Mouse (Mus musculus) embryonic facial prominence, embryonic 14.5 days (tissue): Measurements from ENCODE around the gene Cbarp. TPM values are rescaled to one million over a fixed set of nuclear protein-coding genes. Genes with fewer than 3 reads are reported as not detected.

Experiments used
- ATAC-seq: fragments of 200-750 bp; cut with Nextera tagmentation; 2 replicates; pipeline ENCODE4 v1.8.0; 2017; ENCODE audit warnings: low read depth, moderate number of reproducible peaks, moderate TSS enrichment
- DNase-seq: peaks from one replicate; pipeline ENCODE4 v3.0.0-alpha.2; 2015; ENCODE audit warnings: low spot score
- H3K27ac ChIP-seq: fragments of 300-500 bp; sonication (generic); replicated peaks from 2 replicates; pipeline ENCODE4 v1.5.1; 2014; ENCODE audit warnings: low read depth, mild to moderate bottlenecking, low read length, moderate library complexity
- H3K27me3 ChIP-seq: fragments of 300-500 bp; sonication (generic); replicated peaks from 2 replicates; pipeline ENCODE4 v1.6.1; 2014; ENCODE audit warnings: low read length; ENCODE audit not compliant: control insufficient read depth, insufficient read depth
- H3K36me3 ChIP-seq: fragments of 300-500 bp; sonication (generic); 2 replicates; pipeline ENCODE4 v1.6.1; 2014; ENCODE audit warnings: low read length, mixed read lengths; ENCODE audit not compliant: control insufficient read depth, insufficient read depth
- H3K4me1 ChIP-seq: fragments of 300-500 bp; sonication (generic); 2 replicates; pipeline ENCODE4 v1.6.1; 2014; ENCODE audit warnings: antibody characterized with exemption, low read length; ENCODE audit not compliant: control insufficient read depth, insufficient read depth
- H3K4me2 ChIP-seq: fragments of 300-500 bp; sonication (generic); 2 replicates; pipeline ENCODE4 v1.6.1; 2014; ENCODE audit warnings: low read depth, mild to moderate bottlenecking, low read length, moderate library complexity, mixed read lengths
- H3K4me3 ChIP-seq: fragments of 300-500 bp; sonication (generic); 2 replicates; pipeline ENCODE4 v1.5.1; 2014; ENCODE audit warnings: low read depth, mild to moderate bottlenecking, low read length
- H3K9ac ChIP-seq: fragments of 300-500 bp; sonication (generic); 2 replicates; pipeline ENCODE4 v1.6.1; 2014; ENCODE audit warnings: low read depth, mild to moderate bottlenecking, low read length, moderate library complexity, mixed read lengths
- H3K9me3 ChIP-seq: fragments of 300-500 bp; sonication (generic); 2 replicates; pipeline ENCODE4 v1.6.1; 2016; ENCODE audit warnings: low read length; ENCODE audit not compliant: control insufficient read depth
- WGBS: fragments of 180-500 bp; shearing (Covaris S2); extraction: QIAGEN DNeasy Blood & Tissue Kit; methylation state at CpG from one replicate; pipeline ENCODE4 v1.1.7; 2014; 5-methylcytosine and 5-hydroxymethylcytosine counted together
- polyA plus RNA-seq: library from polyadenylated mRNA; unstranded; fragments of >200 nt; fragmentation: Nextera tagmentation; extraction: Ambion mirVana; gene quantifications from 2 replicates; pipeline ENCODE4 v1.2.1, GENCODE M21; 2014

Gene Cbarp
- polyA plus RNA-seq, 1 experiment from 2014 or later, result 7.3 TPM

DNA sequence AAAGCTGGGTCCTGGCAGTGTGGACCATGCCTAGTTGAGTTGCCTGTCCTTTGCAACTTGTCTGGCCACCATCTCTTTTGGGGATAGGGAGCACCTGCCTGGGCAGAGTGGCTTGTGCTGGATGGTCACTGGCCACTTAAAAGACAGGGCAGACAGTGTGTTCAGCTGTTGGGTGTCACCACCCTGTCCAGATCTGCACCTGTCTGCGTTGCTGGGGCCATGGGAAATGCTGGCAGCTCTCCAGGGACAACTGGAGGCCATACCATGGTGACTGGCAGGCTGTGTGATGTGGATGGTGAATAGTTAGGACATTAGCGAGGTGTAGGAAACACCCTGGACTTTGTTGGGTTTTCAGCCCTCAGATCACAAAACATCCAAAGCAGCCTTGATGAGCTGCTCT is 20.5 kb downstream of the Cbarp start:
- H3K27me3 ChIP-seq, result no peaks in the 10 kb centered on the region
- H3K27ac ChIP-seq, result no peak overlapping the region
- DNase-seq, result no peak
- peaks cover 54% of the 10 kb centered on the region for H3K36me3 ChIP-seq
- H3K9ac ChIP-seq, result no peak overlapping the region
- WGBS, result 79% methylated on average over 2 of the region's 2 CpGs
- no peak overlapping the region for H3K4me2 ChIP-seq
- H3K4me3 ChIP-seq, result no peak overlapping the region
- H3K4me1 ChIP-seq, result peaks cover 15% of the 10 kb centered on the region
- no peaks in the 10 kb centered on the region for H3K9me3 ChIP-seq
- no peak for ATAC-seq

DNA sequence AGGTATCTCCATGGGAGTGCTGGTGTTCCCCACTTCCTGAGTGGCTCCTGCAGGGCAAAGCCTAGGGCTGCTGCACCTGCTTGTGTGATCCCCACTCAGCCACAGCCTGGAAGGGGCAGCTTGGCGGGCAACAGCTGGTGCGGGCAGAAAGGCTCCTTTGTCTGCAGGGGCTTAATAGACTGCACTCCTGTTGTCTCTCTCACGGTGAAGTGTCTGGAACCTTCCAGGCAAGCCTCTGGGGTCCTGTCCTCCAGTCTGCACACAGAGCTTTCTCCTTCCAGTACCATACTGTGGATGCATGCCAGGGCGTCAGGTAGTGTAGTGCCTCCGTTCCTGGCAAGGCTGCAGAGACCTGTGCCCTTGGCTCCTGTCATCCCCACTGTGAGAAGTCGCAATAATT is 22.1 kb downstream of the Cbarp start:
- Histone ChIP-seq H3K4me3 (peak overlapping the region; percentile 99), H3K4me1 (peaks cover 15% of the 10 kb centered on the region), H3K27ac (peak overlapping the region; percentile 28; the same call in 1 of the 2 replicates), H3K9me3 (no peaks in the 10 kb centered on the region), H3K36me3 (peaks cover 38% of the 10 kb centered on the region), H3K9ac (peak overlapping the region; percentile 95), H3K27me3 (no peaks in the 10 kb centered on the region), H3K4me2 (peak overlapping the region; percentile 90)
- DNase-seq (no peak), ATAC-seq (no peak)
- WGBS, result 60% methylated on average over 6 of the region's 6 CpGs

DNA sequence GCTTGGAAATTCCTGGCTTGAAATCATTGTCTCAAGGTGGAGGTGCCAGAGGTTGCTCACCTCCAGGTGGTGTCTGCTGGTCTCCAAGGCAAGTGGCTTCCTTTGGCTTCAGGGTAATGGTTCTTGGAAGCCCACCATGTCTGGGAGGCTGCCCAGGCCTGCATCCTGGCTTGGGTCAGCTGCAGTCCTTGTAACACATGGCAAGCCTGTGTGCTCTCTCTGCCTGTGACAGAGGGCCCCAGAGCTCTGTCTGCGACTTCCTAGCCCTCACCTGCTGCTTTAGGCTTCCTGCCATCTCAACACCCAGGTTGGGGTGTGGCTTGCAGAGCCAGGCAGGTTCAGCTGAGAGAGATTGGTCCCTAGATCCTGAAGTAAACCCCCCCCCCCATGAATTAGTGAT is 22.9 kb downstream of the Cbarp start:
- H3K9ac ChIP-seq, result peak overlapping the region; percentile 95
- H3K4me2 ChIP-seq, result peak overlapping the region; percentile 90
- DNase-seq (no peak), ATAC-seq (no peak)
- H3K4me3 ChIP-seq, result peak overlapping the region; percentile 99
- H3K4me1 ChIP-seq, result peaks cover 15% of the 10 kb centered on the region
- H3K9me3 ChIP-seq, result no peaks in the 10 kb centered on the region
- peaks cover 37% of the 10 kb centered on the region for H3K36me3 ChIP-seq
- H3K27me3 ChIP-seq, result no peaks in the 10 kb centered on the region
- peak overlapping the region; percentile 28 for H3K27ac ChIP-seq
- WGBS, result 58% methylated on average over 1 of the region's 1 CpGs

DNA sequence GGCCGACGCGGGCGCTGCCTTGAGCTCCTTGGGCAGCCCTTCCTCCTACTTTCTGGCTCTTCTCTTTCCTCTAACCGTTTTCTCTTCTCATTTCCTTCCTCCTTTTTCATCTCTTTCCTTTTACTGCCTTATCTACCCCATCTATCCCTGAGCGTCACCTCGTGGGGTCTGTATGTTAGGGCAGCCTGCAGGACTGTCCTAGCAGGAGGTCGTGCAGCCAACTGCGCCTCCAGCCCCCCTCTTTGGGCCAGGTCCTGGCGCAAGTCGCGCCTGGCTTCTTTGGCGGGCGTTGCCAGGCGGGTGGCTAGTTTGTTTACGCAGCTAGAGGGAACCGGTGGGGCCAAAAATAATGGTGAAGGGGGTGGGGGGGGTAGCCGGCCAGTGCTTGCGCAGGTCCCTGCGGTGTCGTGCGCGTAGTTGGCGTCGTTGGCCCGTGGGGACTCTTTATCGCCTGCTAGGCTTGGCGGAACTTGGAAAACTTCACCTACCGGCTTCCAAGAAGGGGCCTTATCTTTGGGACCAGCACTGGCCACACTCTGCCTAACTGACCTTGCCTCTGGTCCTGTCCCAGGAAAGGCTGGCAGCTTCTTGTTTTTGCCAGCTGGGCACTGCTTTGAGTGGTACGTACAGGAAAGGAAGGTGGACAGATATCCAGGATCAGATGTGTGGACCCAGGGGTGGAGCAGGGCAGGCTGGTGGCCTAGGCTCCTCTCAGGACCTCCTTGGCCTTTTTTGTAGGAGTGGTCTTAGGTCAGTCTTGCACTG is 23.5 kb downstream of the Cbarp start:
- H3K4me2 ChIP-seq, result peak overlapping the region; percentile 90
- peaks cover 35% of the 10 kb centered on the region for H3K36me3 ChIP-seq
- no peaks in the 10 kb centered on the region for H3K9me3 ChIP-seq
- ATAC-seq, result no peak
- no peaks in the 10 kb centered on the region for H3K27me3 ChIP-seq
- 2% methylated on average over 27 of the region's 30 CpGs for WGBS
- H3K4me3 ChIP-seq, result peak overlapping the region; percentile 99
- peak overlapping the region; percentile 28; the same call in 1 of the 2 replicates for H3K27ac ChIP-seq
- no peak for DNase-seq
- peak overlapping the region; percentile 95 for H3K9ac ChIP-seq
- H3K4me1 ChIP-seq, result peaks cover 15% of the 10 kb centered on the region

DNA sequence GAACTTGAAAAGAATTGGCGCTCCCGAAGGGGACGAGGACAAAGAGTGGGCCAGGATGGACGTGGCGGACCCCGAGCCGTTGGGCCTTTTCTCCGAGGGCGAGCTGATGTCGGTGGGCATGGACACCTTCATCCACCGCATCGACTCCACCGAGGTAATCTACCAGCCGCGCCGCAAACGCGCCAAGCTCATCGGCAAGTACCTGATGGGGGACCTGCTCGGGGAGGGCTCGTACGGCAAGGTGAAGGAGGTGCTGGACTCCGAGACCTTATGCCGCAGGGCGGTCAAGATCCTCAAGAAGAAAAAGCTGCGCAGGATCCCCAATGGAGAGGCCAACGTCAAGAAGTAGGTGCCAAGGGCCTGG is 24.1 kb downstream of the Cbarp start:
- H3K27me3 ChIP-seq, result no peaks in the 10 kb centered on the region
- peaks cover 15% of the 10 kb centered on the region for H3K4me1 ChIP-seq
- ATAC-seq (no peak), DNase-seq (no peak)
- peak overlapping the region; percentile 90 for H3K4me2 ChIP-seq
- peaks cover 30% of the 10 kb centered on the region for H3K36me3 ChIP-seq
- peak overlapping the region; percentile 99 for H3K4me3 ChIP-seq
- peak overlapping the region; percentile 95 for H3K9ac ChIP-seq
- no peaks in the 10 kb centered on the region for H3K9me3 ChIP-seq
- no peak overlapping the region for H3K27ac ChIP-seq
- under 1% methylated on average over 26 of the region's 27 CpGs for WGBS

DNA sequence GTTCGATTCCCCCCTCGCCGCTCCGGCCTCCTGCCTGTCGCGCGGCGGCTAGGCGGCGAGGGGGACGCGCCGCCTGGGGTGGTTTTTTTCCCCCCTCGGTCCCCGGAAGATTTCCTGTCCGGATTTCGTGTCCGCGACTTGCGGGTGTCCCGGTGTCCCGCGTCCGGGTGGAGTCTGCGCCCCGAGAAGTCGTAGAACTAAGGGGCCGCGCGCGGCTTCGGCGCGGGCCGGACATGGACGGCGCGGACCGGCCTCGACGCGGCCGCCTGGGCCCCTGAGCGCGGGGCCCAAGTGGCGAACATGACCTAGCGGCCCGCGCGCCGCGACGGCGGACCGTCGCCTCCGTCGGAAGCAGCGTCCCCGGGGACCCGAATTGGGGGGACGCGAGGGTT is 24.7 kb downstream of the Cbarp start:
- peaks cover 15% of the 10 kb centered on the region for H3K4me1 ChIP-seq
- 0% methylated on average over 46 of the region's 63 CpGs for WGBS
- DNase-seq (no peak), ATAC-seq (no peak)
- H3K4me3 ChIP-seq, result peak overlapping the region; percentile 99
- no peaks in the 10 kb centered on the region for H3K9me3 ChIP-seq
- H3K4me2 ChIP-seq, result peak overlapping the region; percentile 90
- H3K9ac ChIP-seq, result peak overlapping the region; percentile 95
- no peaks in the 10 kb centered on the region for H3K27me3 ChIP-seq
- H3K27ac ChIP-seq, result peak overlapping the region; percentile 84
- H3K36me3 ChIP-seq, result peaks cover 24% of the 10 kb centered on the region; the same call in 1 of the 2 replicates

DNA sequence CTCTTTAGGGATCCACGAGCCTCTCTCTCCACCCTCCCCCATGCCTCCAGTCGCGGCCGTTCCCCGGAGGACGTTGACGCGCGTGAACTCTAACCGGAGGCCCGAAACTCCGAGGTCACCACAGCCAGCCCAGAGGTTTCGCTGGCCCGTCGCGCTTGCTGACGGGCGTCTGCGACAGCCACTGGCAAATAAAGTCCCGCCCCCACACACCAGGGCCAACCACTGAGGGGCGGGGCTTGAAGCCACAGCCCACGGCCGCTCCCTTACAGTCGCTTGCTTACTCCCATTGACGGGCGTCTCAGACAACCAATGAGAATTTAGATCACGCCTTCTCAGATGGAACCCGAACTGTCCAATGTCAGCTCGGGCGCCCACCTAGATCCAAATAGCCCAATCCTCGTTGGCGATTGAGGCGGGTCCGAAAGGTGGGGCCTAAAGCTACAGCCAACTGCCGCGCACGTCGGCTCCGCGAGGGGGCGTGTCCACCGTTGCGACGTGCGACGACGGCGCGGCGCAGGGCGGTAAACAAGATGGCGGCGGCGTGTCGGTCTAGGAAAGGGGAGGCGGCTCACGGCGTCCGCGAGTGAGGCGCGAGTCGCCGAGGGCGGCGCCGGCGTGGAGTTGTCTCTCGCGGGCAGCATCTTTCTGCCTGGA is 25.2 kb downstream of the Cbarp start, which contains the start of gene Stk11:
TSS of gene Stk11 (plus strand) at position 514 of the 654 bp plus-strand sequence.
- 1% methylated on average over 49 of the region's 70 CpGs for WGBS
- peak within 1 kb of the TSS; percentile 84 for H3K27ac ChIP-seq
- H3K27me3 ChIP-seq, result no peaks in the 10 kb centered on the region
- H3K9me3 ChIP-seq, result no peaks in the 10 kb centered on the region
- peak within 1 kb of the TSS; percentile 99 for H3K4me3 ChIP-seq
- peak within 1 kb of the TSS; percentile 90 for H3K4me2 ChIP-seq
- peak within 1 kb of the TSS; percentile 95 for H3K9ac ChIP-seq
- peaks cover 15% of the 10 kb centered on the region for H3K4me1 ChIP-seq
- peak; percentile 98 for ATAC-seq
- DNase-seq, result peak; percentile 100
- H3K36me3 ChIP-seq, result peaks cover 19% of the 10 kb centered on the region; the same call in 1 of the 2 replicates

DNA sequence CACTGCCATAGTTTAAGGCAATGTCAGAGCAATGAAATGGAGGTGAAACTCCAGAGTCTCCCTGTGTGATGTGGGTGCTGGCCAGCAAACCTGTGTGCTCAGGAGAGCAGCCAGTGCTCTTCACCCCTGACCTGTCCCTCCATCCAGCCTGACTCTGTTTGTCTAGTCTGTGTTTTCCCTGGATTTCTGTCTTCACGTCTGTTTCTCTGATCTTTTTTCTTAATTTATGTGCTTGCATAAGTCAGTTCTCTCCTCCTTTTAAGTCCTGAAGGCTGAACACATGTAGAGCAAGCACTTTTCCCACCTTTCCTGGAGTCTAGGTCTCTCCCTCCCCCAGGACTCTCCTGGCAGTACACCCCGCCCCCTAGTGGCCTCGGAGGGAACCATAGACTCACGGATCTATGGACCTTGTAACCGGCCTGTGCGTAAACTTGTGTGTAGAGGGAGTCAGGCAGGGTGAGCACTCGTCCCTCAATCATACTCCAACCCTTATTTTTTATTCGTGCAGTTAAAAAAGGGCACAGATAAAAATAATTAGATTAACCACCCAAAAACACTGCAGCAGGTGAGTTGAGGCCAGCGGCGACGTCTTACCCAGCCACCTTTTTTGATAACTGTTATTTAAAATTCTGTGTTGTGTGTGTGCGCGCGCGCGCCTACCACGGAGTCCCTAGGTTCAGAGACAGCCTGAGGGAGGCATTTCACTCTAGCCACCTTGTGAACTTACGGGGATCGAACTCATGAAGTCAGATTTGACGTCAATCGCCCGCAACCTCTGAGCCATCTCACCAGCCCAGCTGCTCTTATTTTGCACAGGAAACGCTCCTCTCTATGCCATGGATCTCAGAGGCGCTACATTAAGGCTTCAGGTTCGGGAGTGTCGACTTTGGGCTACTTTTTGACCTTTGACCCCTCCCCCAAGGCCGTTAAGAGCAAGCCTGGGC is 26.0 kb downstream of the Cbarp start:
- 4% methylated on average over 27 of the region's 27 CpGs for WGBS
- H3K36me3 ChIP-seq, result peaks cover 12% of the 10 kb centered on the region; the same call in 1 of the 2 replicates
- peak overlapping the region; percentile 54 for H3K4me2 ChIP-seq
- peak; percentile 47 for ATAC-seq
- DNase-seq, result peak; percentile 96
- peak overlapping the region; percentile 50 for H3K9ac ChIP-seq
- H3K9me3 ChIP-seq, result no peaks in the 10 kb centered on the region
- H3K4me1 ChIP-seq, result peaks cover 15% of the 10 kb centered on the region
- H3K4me3 ChIP-seq, result peak overlapping the region; percentile 99
- H3K27ac ChIP-seq, result peak overlapping the region; percentile 83
- no peaks in the 10 kb centered on the region for H3K27me3 ChIP-seq
